Mouse (Mus musculus) thymus, adult 2 months (tissue): ENCODE measurements around the gene Zfyve26. TPM values are rescaled to one million over a fixed set of nuclear protein-coding genes. Genes with fewer than 3 reads are reported as not detected.
"Not testable (repeated sequence)": the region's sequence is repeated elsewhere in the genome, so short reads cannot be mapped to it uniquely, and the experiment has no call there.

ENCODE experiments used
- DNase-seq: peaks from one replicate; pipeline ENCODE4 v3.0.0; 2021
- H3K27ac ChIP-seq: fragments of 200-500 bp; 2 replicates; pipeline ENCODE4 v1.5.1; 2012; ENCODE audit warnings: low read length, control low read depth; ENCODE audit not compliant: control insufficient read depth, insufficient read depth
- H3K27me3 ChIP-seq: fragments of 200-500 bp; 2 replicates; pipeline ENCODE4 v1.6.1; 2012; ENCODE audit warnings: mild to moderate bottlenecking, low read length, moderate library complexity, mixed read lengths; ENCODE audit not compliant: control insufficient read depth, insufficient read depth
- H3K36me3 ChIP-seq: fragments of 200-500 bp; 2 replicates; pipeline ENCODE4 v1.6.1; 2012; ENCODE audit warnings: mild to moderate bottlenecking, low read length, moderate library complexity; ENCODE audit not compliant: control insufficient read depth, insufficient read depth
- H3K4me1 ChIP-seq: fragments of 200-500 bp; replicated peaks from 2 replicates; pipeline ENCODE4 v1.6.1; 2012; ENCODE audit warnings: low read length; ENCODE audit not compliant: control insufficient read depth, insufficient read depth
- H3K4me3 ChIP-seq: fragments of 200-500 bp; 2 replicates; pipeline ENCODE4 v1.5.1; 2012; ENCODE audit warnings: mild to moderate bottlenecking, low read length, control low read depth, moderate library complexity; ENCODE audit not compliant: control insufficient read depth, insufficient read depth
- CTCF ChIP-seq: fragments of 200-500 bp; IDR thresholded peaks from 2 replicates; pipeline ENCODE4 v1.5.1; 2012; ENCODE audit warnings: mild to moderate bottlenecking, control low read depth, low read length, moderate library complexity, borderline replicate concordance; ENCODE audit not compliant: control insufficient read depth, poor library complexity, insufficient read depth; ENCODE audit errors: extremely low read depth
- POLR2A ChIP-seq: fragments of 200-500 bp; IDR thresholded peaks from 2 replicates; pipeline ENCODE4 v1.6.1; 2012; ENCODE audit warnings: mild to moderate bottlenecking, low read length, control low read depth, moderate library complexity; ENCODE audit not compliant: control insufficient read depth, poor library complexity, insufficient read depth; ENCODE audit errors: extremely low read depth
- WGBS: fragments of 180-500 bp; shearing (Covaris S2); methylation state at CpG from one replicate; pipeline ENCODE4 v1.1.7; 2018; 5-methylcytosine and 5-hydroxymethylcytosine counted together
- polyA plus RNA-seq: library from polyadenylated mRNA; depleted of rRNA; stranded (reverse); fragments of >200 nt; gene quantifications from 2 replicates; pipeline ENCODE4 v1.2.3, GENCODE M21; 2012

The Zfyve26 gene
- polyA plus RNA-seq, 1 experiment, result 39.0 TPM

DNA sequence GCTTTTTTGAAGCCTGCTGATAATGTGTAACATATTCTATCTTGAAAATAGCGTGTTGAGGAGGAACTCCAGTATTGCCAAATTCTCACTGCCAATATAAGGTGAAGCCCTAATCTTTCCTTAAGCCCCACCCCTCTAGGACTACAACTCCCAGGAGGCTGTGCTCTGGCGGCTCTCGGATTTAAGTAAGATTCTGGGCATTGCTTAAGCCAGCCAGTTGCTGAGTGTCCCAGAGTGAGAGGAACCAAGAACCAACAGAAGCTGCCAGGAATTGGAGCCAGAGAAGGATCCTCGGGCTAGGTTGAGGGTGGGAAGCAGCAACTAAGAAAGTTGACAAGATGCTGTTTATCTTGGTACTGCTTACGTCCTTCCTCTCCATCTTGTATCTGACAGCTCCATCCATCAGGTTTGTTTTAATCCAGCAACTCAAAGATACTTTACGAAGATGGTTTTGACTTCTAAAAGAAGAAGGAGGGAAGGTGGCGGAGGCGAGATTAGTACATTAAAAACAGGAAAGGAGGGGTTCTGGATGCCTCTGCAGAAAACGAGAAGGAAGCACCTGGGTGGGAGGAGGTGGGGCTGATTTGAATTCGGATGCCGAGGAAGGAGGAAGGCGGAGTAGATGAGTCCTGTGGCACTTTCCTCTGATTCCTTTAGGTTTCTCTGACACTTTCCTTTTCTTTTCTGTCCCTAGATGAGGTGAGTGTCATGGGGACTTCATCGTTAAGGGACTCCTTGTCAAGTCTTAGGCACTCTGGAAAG lies 87.2 kb downstream of the Zfyve26 start, which contains the start of gene Rdh12:
TSS of gene Rdh12 (plus strand) at position 212 of the 762 bp plus-strand sequence.
- TF ChIP-seq POLR2A (no peak), CTCF (no peak)
- Histone ChIP-seq H3K36me3 (no peaks in the 10 kb centered on the region), H3K4me1 (no peaks in the 10 kb centered on the region), H3K27ac (no peak within 1 kb of the TSS), H3K27me3 (no peaks in the 10 kb centered on the region), H3K4me3 (peak within 1 kb of the TSS; percentile 59)
- DNase-seq, result peak; percentile 45
- WGBS, result under 1% methylated on average over 13 of the region's 13 CpGs

DNA sequence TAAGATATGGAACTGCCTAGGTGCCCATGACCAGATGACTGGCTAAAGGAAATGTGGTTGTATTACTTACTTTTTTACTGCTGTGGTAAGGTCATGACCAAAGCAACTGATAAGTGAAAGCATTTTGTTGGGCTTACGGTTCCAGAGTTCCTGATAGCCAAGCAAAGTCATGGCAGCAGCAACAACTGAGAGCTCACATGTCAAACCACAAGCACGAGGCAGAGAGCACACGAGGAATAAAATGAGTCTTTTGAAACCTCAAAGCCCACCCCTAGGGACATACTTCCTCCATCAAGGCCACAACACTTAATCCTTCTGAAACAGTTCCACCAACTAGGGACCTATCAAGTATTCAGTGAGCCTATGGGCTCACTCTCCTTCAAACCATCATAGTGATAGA lies 94.2 kb downstream of the Zfyve26 start:
- H3K27ac ChIP-seq, result no peak overlapping the region
- DNase-seq, result no peak

DNA sequence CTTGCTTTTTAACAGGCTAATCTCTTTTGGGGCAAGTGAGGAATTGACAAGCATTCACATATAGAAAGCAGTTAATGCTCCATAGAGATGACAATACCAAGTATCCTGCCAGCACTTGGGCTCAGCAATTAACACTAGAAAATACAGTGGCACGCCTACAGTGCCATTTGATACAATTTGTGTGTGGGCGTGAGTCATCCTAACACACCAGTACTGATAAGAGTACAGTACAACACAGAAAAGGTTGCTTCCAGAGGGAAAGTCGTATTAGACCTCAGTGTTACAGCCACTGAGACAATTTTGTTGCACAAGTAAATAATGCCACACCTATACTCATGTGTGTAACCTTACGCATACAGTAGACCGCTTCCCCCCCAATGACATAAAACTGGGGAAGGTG lies 99.0 kb downstream of the Zfyve26 start:
- Histone ChIP-seq H3K4me3 (no peak overlapping the region), H3K4me1 (no peaks in the 10 kb centered on the region), H3K27me3 (no peaks in the 10 kb centered on the region), H3K36me3 (no peaks in the 10 kb centered on the region), H3K27ac (no peak overlapping the region)
- no peak for TF ChIP-seq CTCF
- DNase-seq, result no peak
- WGBS, result 94% methylated on average over 5 of the region's 5 CpGs

More for the DNA sequence above, 94.2 kb downstream of the Zfyve26 start:
- TF ChIP-seq POLR2A (no peak), CTCF (no peak)
- Histone ChIP-seq H3K36me3 (no peaks in the 10 kb centered on the region), H3K4me1 (no peaks in the 10 kb centered on the region), H3K4me3 (no peak overlapping the region), H3K27me3 (no peaks in the 10 kb centered on the region)
- WGBS, result 40% methylated on average over 3 of the region's 3 CpGs

DNA sequence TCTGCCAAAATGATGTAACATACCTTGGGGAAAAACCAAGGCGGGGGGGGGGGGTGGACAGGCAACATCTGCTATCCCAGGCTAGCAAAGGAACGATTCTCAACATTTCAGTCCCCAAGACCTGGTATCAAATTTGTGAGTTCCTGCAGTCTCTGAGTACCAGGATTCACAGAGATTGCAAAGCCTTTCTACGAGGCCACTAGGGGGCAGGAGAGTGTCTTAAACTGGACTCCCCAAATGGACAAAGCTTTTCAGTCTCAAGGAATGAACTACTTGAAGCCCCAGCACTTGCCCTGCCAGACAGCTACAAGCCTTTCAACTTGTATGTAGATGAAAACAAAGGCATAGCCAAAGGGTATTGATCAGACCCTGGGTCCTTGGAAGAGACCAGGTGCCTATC lies 102.7 kb downstream of the Zfyve26 start:
- peak; percentile 61 for DNase-seq
- no peaks in the 10 kb centered on the region for H3K27me3 ChIP-seq
- no peak overlapping the region for H3K27ac ChIP-seq
- H3K36me3 ChIP-seq, result peaks cover under 1% of the 10 kb centered on the region; the same call in 1 of the 2 replicates
- 3% methylated on average over 3 of the region's 3 CpGs for WGBS
- TF ChIP-seq CTCF (no peak), POLR2A (no peak)
- H3K4me1 ChIP-seq, result peaks cover 7% of the 10 kb centered on the region
- H3K4me3 ChIP-seq, result no peak overlapping the region

DNA sequence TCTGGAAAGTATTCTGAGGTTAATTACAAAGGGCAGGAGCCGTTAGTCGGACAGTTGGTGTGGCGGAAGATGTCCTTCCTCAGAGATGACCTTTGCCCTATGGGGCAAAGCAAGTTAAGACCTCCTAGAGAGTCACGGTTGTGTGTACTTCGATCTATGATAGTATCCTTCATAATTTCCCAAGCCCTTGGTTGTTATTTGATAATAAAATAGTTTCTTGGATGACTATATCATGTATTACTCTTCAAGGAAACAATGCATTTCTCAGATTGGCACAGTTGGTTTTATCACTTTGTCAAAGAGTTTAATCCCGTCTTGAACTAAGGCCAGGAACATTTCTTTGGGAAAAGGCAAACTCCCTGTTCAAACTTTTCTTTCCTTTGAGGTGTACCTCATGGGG lies 103.9 kb downstream of the Zfyve26 start, which contains the start of gene Rdh11:
TSS of gene Rdh11 (minus strand) at position 101 of the 400 bp plus-strand sequence.
- no peaks in the 10 kb centered on the region for H3K27me3 ChIP-seq
- TF ChIP-seq CTCF (no peak), POLR2A (no peak)
- H3K36me3 ChIP-seq, result peaks cover 13% of the 10 kb centered on the region
- H3K4me1 ChIP-seq, result peaks cover 7% of the 10 kb centered on the region
- 87% methylated on average over 6 of the region's 6 CpGs for WGBS
- peak within 1 kb of the TSS; percentile 51 for H3K4me3 ChIP-seq
- H3K27ac ChIP-seq, result peak within 1 kb of the TSS; percentile 12; the same call in 1 of the 2 replicates
- no peak for DNase-seq

DNA sequence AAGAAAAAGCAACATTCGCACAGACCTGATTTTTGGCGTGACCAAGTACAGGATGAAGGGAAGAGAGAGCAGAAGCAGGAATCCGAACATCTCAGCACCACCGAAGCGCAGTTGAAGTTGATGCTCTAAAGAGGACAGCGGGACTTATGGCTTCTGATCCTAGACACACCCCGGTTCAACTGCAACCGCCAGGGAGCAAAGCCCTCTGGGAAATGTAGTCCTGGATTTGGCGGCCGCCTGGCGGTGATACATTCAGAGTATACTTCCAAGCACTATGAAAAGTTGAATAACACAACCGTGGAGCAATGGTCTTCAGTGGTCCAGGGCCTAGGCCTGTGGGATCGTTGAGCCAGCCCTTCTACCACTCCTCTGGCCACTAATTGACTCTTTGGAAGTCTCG lies 104.4 kb downstream of the Zfyve26 start:
- peaks cover 18% of the 10 kb centered on the region for H3K36me3 ChIP-seq
- WGBS, result 6% methylated on average over 14 of the region's 14 CpGs
- no peaks in the 10 kb centered on the region for H3K27me3 ChIP-seq
- peak; percentile 83 for DNase-seq
- peak; percentile 54; the same call in 1 of the 2 replicates for TF ChIP-seq CTCF
- TF ChIP-seq POLR2A, result no peak
- H3K27ac ChIP-seq, result no peak overlapping the region
- H3K4me3 ChIP-seq, result peak overlapping the region; percentile 51
- peaks cover 7% of the 10 kb centered on the region for H3K4me1 ChIP-seq

DNA sequence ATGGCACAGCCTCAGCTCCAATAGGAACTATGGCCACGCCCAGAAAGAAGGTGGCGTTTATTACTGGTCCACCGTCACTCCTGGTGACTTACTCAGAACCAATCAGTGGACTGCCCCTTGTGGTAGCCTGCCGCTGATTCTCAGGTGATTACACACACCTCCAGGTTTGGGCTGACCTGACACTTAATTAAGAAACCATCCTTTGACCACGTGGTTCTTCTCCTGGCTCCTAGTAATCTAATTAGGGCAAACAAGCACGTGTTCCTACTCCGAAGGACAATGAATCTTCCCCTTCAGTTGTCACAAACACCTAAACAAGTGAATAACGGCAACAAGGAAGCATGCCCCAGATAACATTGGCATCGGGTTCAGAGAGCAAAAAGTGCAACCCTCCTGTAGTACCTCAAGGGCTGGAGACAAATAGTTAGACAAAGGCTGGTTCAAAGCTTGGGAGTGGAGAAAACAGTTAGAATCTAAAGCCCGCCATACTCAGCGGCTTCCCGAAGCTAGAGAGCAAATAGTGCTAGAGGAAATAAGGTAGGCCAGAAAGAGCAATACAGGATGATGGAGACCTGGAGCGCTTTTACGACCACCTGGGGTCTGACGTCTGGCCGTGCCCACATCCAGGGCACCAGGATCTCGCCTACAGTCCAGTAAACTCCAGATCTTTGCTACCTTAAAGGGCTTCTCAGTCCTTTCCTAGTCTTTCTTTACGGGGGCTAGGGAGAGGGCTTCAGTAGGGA lies 105.0 kb downstream of the Zfyve26 start:
- 1% methylated on average over 18 of the region's 18 CpGs for WGBS
- DNase-seq, result peak; percentile 57
- Histone ChIP-seq H3K27me3 (no peaks in the 10 kb centered on the region), H3K4me1 (peaks cover 7% of the 10 kb centered on the region), H3K4me3 (peak overlapping the region; percentile 51), H3K27ac (peak overlapping the region; percentile 12; the same call in 1 of the 2 replicates), H3K36me3 (peaks cover 24% of the 10 kb centered on the region)
- TF ChIP-seq POLR2A, result no peak

DNA sequence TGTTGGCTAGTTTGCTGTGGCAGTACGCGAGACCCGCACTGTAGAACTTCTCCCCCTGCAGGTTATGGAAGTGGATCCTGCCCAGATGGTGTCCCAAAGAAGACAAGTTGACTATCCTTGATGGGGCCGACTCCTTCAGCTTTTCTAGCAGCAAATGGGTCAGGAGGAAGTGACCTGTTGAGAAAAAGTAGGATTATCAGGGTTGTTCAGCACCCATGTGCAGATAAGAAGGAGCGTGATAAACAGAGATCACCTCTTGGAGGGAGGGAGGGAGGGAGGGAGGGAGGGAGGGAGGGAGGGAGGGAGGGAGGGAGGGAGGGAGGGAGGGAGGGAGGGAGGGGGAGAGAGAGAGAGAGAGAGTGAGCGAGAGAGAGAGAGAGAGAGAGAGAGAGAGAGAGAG lies 110.9 kb downstream of the Zfyve26 start:
- H3K4me3 ChIP-seq, DNase-seq, H3K27me3 ChIP-seq, H3K27ac ChIP-seq, H3K4me1 ChIP-seq: not testable (repeated sequence)
- WGBS, result 93% methylated on average over 5 of the region's 6 CpGs
- H3K36me3 ChIP-seq, result peaks cover 65% of the 10 kb centered on the region
